Mouse (Mus musculus) thymus, adult 2 months (tissue): ENCODE measurements around the gene Klk1b24. TPM values are rescaled to one million over a fixed set of nuclear protein-coding genes. Genes with fewer than 3 reads are reported as not detected.
"Not testable (repeated sequence)": the region's sequence is repeated elsewhere in the genome, so short reads cannot be mapped to it uniquely, and the experiment has no call there.

Source experiments
- DNase-seq: peaks from one replicate; pipeline ENCODE4 v3.0.0; 2021
- H3K27ac ChIP-seq: fragments of 200-500 bp; 2 replicates; pipeline ENCODE4 v1.5.1; 2012; ENCODE audit warnings: low read length, control low read depth; ENCODE audit not compliant: control insufficient read depth, insufficient read depth
- H3K27me3 ChIP-seq: fragments of 200-500 bp; 2 replicates; pipeline ENCODE4 v1.6.1; 2012; ENCODE audit warnings: mild to moderate bottlenecking, low read length, moderate library complexity, mixed read lengths; ENCODE audit not compliant: control insufficient read depth, insufficient read depth
- H3K36me3 ChIP-seq: fragments of 200-500 bp; 2 replicates; pipeline ENCODE4 v1.6.1; 2012; ENCODE audit warnings: mild to moderate bottlenecking, low read length, moderate library complexity; ENCODE audit not compliant: control insufficient read depth, insufficient read depth
- H3K4me1 ChIP-seq: fragments of 200-500 bp; replicated peaks from 2 replicates; pipeline ENCODE4 v1.6.1; 2012; ENCODE audit warnings: low read length; ENCODE audit not compliant: control insufficient read depth, insufficient read depth
- H3K4me3 ChIP-seq: fragments of 200-500 bp; 2 replicates; pipeline ENCODE4 v1.5.1; 2012; ENCODE audit warnings: mild to moderate bottlenecking, low read length, control low read depth, moderate library complexity; ENCODE audit not compliant: control insufficient read depth, insufficient read depth
- CTCF ChIP-seq: fragments of 200-500 bp; IDR thresholded peaks from 2 replicates; pipeline ENCODE4 v1.5.1; 2012; ENCODE audit warnings: mild to moderate bottlenecking, control low read depth, low read length, moderate library complexity, borderline replicate concordance; ENCODE audit not compliant: control insufficient read depth, poor library complexity, insufficient read depth; ENCODE audit errors: extremely low read depth
- POLR2A ChIP-seq: fragments of 200-500 bp; IDR thresholded peaks from 2 replicates; pipeline ENCODE4 v1.6.1; 2012; ENCODE audit warnings: mild to moderate bottlenecking, low read length, control low read depth, moderate library complexity; ENCODE audit not compliant: control insufficient read depth, poor library complexity, insufficient read depth; ENCODE audit errors: extremely low read depth
- WGBS: fragments of 180-500 bp; shearing (Covaris S2); methylation state at CpG from one replicate; pipeline ENCODE4 v1.1.7; 2018; 5-methylcytosine and 5-hydroxymethylcytosine counted together
- polyA plus RNA-seq: library from polyadenylated mRNA; depleted of rRNA; stranded (reverse); fragments of >200 nt; gene quantifications from 2 replicates; pipeline ENCODE4 v1.2.3, GENCODE M21; 2012

Klk1b24 gene
- polyA plus RNA-seq, 1 experiment, result 0.27 TPM

DNA sequence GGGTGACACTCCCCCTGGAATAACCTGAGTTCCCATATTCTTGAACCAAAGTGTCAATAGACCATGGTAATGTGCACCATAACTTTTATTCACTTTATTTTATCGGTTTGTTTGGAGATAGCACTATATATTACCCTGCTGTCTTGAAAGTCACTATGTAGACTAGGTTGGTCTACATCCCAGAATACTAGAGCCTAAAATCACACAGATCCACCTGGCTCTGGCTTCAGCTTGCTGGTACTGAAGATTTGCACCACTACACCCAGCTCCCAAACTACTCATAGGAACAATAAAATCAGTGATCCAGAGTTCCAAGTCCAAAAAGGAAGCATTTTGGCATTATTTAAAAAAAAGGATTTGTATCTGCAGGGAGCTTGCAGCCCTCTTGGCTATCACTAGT lies 27.6 kb downstream of the Klk1b24 start, which contains the start of gene Klk1b5:
Gene Klk1b5, plus strand, starts transcription at position 301 of the 400 bp plus-strand sequence.
- TF ChIP-seq POLR2A (no peak), CTCF (no peak)
- Histone ChIP-seq H3K4me1 (no peaks in the 10 kb centered on the region), H3K36me3 (no peaks in the 10 kb centered on the region), H3K27me3 (no peaks in the 10 kb centered on the region), H3K27ac (no peak within 1 kb of the TSS), H3K4me3 (no peak within 1 kb of the TSS)
- no peak for DNase-seq
- WGBS, result 96% methylated on average over 1 of the region's 1 CpGs

- DNase-seq, H3K36me3 ChIP-seq, H3K27ac ChIP-seq, H3K4me3 ChIP-seq, H3K27me3 ChIP-seq, H3K4me1 ChIP-seq: not testable (repeated sequence)
- 71% methylated on average over 10 of the region's 10 CpGs for WGBS
These were observed 33.6 kb downstream of the Klk1b24 start for GRCm38 (mm10) chr7:44221601-44222000.

DNA sequence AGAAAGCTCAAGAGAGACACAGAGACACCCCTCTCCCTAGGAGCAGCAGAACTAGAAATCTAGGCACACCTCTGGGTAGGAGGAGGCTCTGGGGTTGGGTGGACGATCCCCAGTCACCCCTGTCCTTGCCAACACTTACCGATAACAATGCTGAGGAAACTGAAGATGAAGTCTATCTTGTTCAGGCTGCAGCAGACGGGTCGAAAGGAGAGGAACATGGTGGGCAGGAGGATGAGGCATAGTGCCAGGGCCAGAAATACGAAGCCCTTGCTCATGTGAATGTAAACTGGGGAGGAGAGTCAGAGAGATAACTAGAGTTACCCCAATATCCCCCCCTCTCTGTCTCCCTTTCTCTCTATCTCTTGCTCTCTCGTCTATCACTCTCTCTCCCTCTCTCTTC lies 34.3 kb downstream of the Klk1b24 start:
- not testable (repeated sequence) for DNase-seq, H3K36me3 ChIP-seq, H3K4me3 ChIP-seq, H3K4me1 ChIP-seq, H3K27ac ChIP-seq, H3K27me3 ChIP-seq
- 81% methylated on average over 6 of the region's 6 CpGs for WGBS

GRCm38 (mm10) chr7:44225076-44225475 lies 37.0 kb downstream of the Klk1b24 start, which contains the start of gene Klk1:
TSS of gene Klk1 (plus strand) at chr7:44225360.
- H3K36me3 ChIP-seq, result no peaks in the 10 kb centered on the region
- WGBS, result 40% methylated on average over 1 of the region's 1 CpGs
- no peaks in the 10 kb centered on the region for H3K27me3 ChIP-seq
- H3K4me3 ChIP-seq, result no peak within 1 kb of the TSS
- no peak for DNase-seq
- H3K4me1 ChIP-seq, result no peaks in the 10 kb centered on the region
- H3K27ac ChIP-seq, result no peak within 1 kb of the TSS
- no peak for TF ChIP-seq POLR2A
- no peak for TF ChIP-seq CTCF

- no peaks in the 10 kb centered on the region for H3K4me1 ChIP-seq
- H3K27ac ChIP-seq, result no peak within 1 kb of the TSS
- 82% methylated on average over 3 of the region's 3 CpGs for WGBS
- DNase-seq, result no peak
- TF ChIP-seq CTCF (no peak), POLR2A (no peak)
- H3K36me3 ChIP-seq, result no peaks in the 10 kb centered on the region
- no peak within 1 kb of the TSS for H3K4me3 ChIP-seq
- H3K27me3 ChIP-seq, result no peaks in the 10 kb centered on the region
These were observed 47.9 kb downstream of the Klk1b24 start, which contains the start of gene Gm36864 for GRCm38 (mm10) chr7:44235909-44236308. TSS of gene Gm36864 (plus strand) at chr7:44236177.

- Histone ChIP-seq H3K36me3 (no peaks in the 10 kb centered on the region), H3K27me3 (no peaks in the 10 kb centered on the region), H3K4me1 (no peaks in the 10 kb centered on the region), H3K4me3 (no peak overlapping the region), H3K27ac (no peak overlapping the region)
- no peak for TF ChIP-seq CTCF
- no peak for TF ChIP-seq POLR2A
- WGBS, result 44% methylated on average over 2 of the region's 2 CpGs
- DNase-seq, result no peak
These were observed 51.9 kb downstream of the Klk1b24 start for GRCm38 (mm10) chr7:44239913-44240312.

- peaks cover 4% of the 10 kb centered on the region; the same call in 1 of the 2 replicates for H3K4me1 ChIP-seq
- no peak overlapping the region for H3K27ac ChIP-seq
- no peak for DNase-seq
- H3K36me3 ChIP-seq, result no peaks in the 10 kb centered on the region
- H3K27me3 ChIP-seq, result no peaks in the 10 kb centered on the region
- H3K4me3 ChIP-seq, result no peak overlapping the region
- WGBS, result 63% methylated on average over 1 of the region's 1 CpGs
- TF ChIP-seq CTCF (no peak), POLR2A (no peak)
These were observed 52.7 kb downstream of the Klk1b24 start for GRCm38 (mm10) chr7:44240712-44241111.
